Mouse (Mus musculus): Measurements from ENCODE around the gene Ehbp1. TPM values are rescaled to one million over a fixed set of nuclear protein-coding genes. Genes with fewer than 3 reads are reported as not detected.

The Ehbp1 gene
- polyA plus RNA-seq, 1 experiment = 29.1 TPM

- no peak overlapping the region for H3K4me3 ChIP-seq (ENCODE audit: low read depth, low read length)
- H3K36me3 ChIP-seq (ENCODE audit: control insufficient read depth, insufficient read depth, low read length, poor library complexity, severe bottlenecking) = no peaks in the 10 kb centered on the region; the same call in 1 of the 2 replicates
- H3K27me3 ChIP-seq (ENCODE audit: control insufficient read depth, insufficient read depth, low read length, poor library complexity, severe bottlenecking) = no peaks in the 10 kb centered on the region
- H3K4me1 ChIP-seq (ENCODE audit: control insufficient read depth, insufficient read depth, low read length) = no peaks in the 10 kb centered on the region
- no peak overlapping the region for H3K27ac ChIP-seq (ENCODE audit: insufficient read depth, low read length)
- TF ChIP-seq POLR2A (IDR thresholded peaks at IDR 0.05; ENCODE audit: insufficient read depth, low read length) (no peak), CTCF (IDR thresholded peaks at IDR 0.05; ENCODE audit: low read depth, low read length) (no peak), EP300 (IDR thresholded peaks at IDR 0.05; ENCODE audit: insufficient read depth, low read depth, low read length) (no peak)
- no peak overlapping the region for H3K9ac ChIP-seq (ENCODE audit: low read depth, poor library complexity, severe bottlenecking)
- no peaks in the 10 kb centered on the region for H3K9me3 ChIP-seq (replicated peaks; ENCODE audit: control insufficient read depth, insufficient read depth, low read length, poor library complexity, severe bottlenecking)
Measured at GRCm38 (mm10) chr11:22061660-22062059, 280.4 kb downstream of the Ehbp1 start.

- Histone ChIP-seq H3K4me3 (ENCODE audit: low read depth, low read length) (no peak overlapping the region), H3K9me3 (replicated peaks; ENCODE audit: control insufficient read depth, insufficient read depth, low read length, poor library complexity, severe bottlenecking) (no peaks in the 10 kb centered on the region), H3K9ac (ENCODE audit: low read depth, poor library complexity, severe bottlenecking) (no peak overlapping the region), H3K4me1 (ENCODE audit: control insufficient read depth, insufficient read depth, low read length) (no peaks in the 10 kb centered on the region), H3K27ac (ENCODE audit: insufficient read depth, low read length) (no peak overlapping the region), H3K36me3 (ENCODE audit: control insufficient read depth, insufficient read depth, low read length, poor library complexity, severe bottlenecking) (no peaks in the 10 kb centered on the region; the same call in 1 of the 2 replicates), H3K27me3 (ENCODE audit: control insufficient read depth, insufficient read depth, low read length, poor library complexity, severe bottlenecking) (no peaks in the 10 kb centered on the region)
- no peak for TF ChIP-seq EP300 (IDR thresholded peaks at IDR 0.05; ENCODE audit: insufficient read depth, low read depth, low read length)
- TF ChIP-seq POLR2A (IDR thresholded peaks at IDR 0.05; ENCODE audit: insufficient read depth, low read length) = no peak
- no peak for TF ChIP-seq CTCF (IDR thresholded peaks at IDR 0.05; ENCODE audit: low read depth, low read length)
Measured at GRCm38 (mm10) chr11:22057538-22057937, 284.6 kb downstream of the Ehbp1 start.

GRCm38 (mm10) chr11:22055908-22056307, 286.2 kb downstream of the Ehbp1 start:
- Histone ChIP-seq H3K9ac (ENCODE audit: low read depth, poor library complexity, severe bottlenecking) (no peak overlapping the region), H3K27me3 (ENCODE audit: control insufficient read depth, insufficient read depth, low read length, poor library complexity, severe bottlenecking) (no peaks in the 10 kb centered on the region), H3K27ac (ENCODE audit: insufficient read depth, low read length) (no peak overlapping the region), H3K36me3 (ENCODE audit: control insufficient read depth, insufficient read depth, low read length, poor library complexity, severe bottlenecking) (no peaks in the 10 kb centered on the region; the same call in 1 of the 2 replicates), H3K4me1 (ENCODE audit: control insufficient read depth, insufficient read depth, low read length) (no peaks in the 10 kb centered on the region), H3K9me3 (replicated peaks; ENCODE audit: control insufficient read depth, insufficient read depth, low read length, poor library complexity, severe bottlenecking) (no peaks in the 10 kb centered on the region), H3K4me3 (ENCODE audit: low read depth, low read length) (no peak overlapping the region)
- TF ChIP-seq CTCF (IDR thresholded peaks at IDR 0.05; ENCODE audit: low read depth, low read length) (no peak), EP300 (IDR thresholded peaks at IDR 0.05; ENCODE audit: insufficient read depth, low read depth, low read length) (no peak), POLR2A (IDR thresholded peaks at IDR 0.05; ENCODE audit: insufficient read depth, low read length) (no peak)

GRCm38 (mm10) chr11:22053034-22053668, 288.9 kb downstream of the Ehbp1 start:
- no peaks in the 10 kb centered on the region for H3K9me3 ChIP-seq (replicated peaks; ENCODE audit: control insufficient read depth, insufficient read depth, low read length, poor library complexity, severe bottlenecking)
- H3K4me3 ChIP-seq (ENCODE audit: low read depth, low read length) = no peak overlapping the region
- H3K27me3 ChIP-seq (ENCODE audit: control insufficient read depth, insufficient read depth, low read length, poor library complexity, severe bottlenecking) = no peaks in the 10 kb centered on the region
- H3K27ac ChIP-seq (ENCODE audit: insufficient read depth, low read length) = no peak overlapping the region
- H3K36me3 ChIP-seq (ENCODE audit: control insufficient read depth, insufficient read depth, low read length, poor library complexity, severe bottlenecking) = no peaks in the 10 kb centered on the region; the same call in 1 of the 2 replicates
- H3K9ac ChIP-seq (ENCODE audit: low read depth, poor library complexity, severe bottlenecking) = no peak overlapping the region
- H3K4me1 ChIP-seq (ENCODE audit: control insufficient read depth, insufficient read depth, low read length) = no peaks in the 10 kb centered on the region
- TF ChIP-seq POLR2A (IDR thresholded peaks at IDR 0.05; ENCODE audit: insufficient read depth, low read length) (no peak), EP300 (IDR thresholded peaks at IDR 0.05; ENCODE audit: insufficient read depth, low read depth, low read length) (no peak), CTCF (IDR thresholded peaks at IDR 0.05; ENCODE audit: low read depth, low read length) (no peak)

- Histone ChIP-seq H3K4me3 (ENCODE audit: low read depth, low read length) (no peak overlapping the region), H3K27me3 (ENCODE audit: control insufficient read depth, insufficient read depth, low read length, poor library complexity, severe bottlenecking) (no peaks in the 10 kb centered on the region), H3K36me3 (ENCODE audit: control insufficient read depth, insufficient read depth, low read length, poor library complexity, severe bottlenecking) (no peaks in the 10 kb centered on the region), H3K4me1 (ENCODE audit: control insufficient read depth, insufficient read depth, low read length) (no peaks in the 10 kb centered on the region), H3K9ac (ENCODE audit: low read depth, poor library complexity, severe bottlenecking) (no peak overlapping the region), H3K27ac (ENCODE audit: insufficient read depth, low read length) (no peak overlapping the region), H3K9me3 (replicated peaks; ENCODE audit: control insufficient read depth, insufficient read depth, low read length, poor library complexity, severe bottlenecking) (no peaks in the 10 kb centered on the region)
- TF ChIP-seq CTCF (IDR thresholded peaks at IDR 0.05; ENCODE audit: low read depth, low read length) (no peak), EP300 (IDR thresholded peaks at IDR 0.05; ENCODE audit: insufficient read depth, low read depth, low read length) (no peak), POLR2A (IDR thresholded peaks at IDR 0.05; ENCODE audit: insufficient read depth, low read length) (no peak)
Measured at GRCm38 (mm10) chr11:22050864-22051263, 291.2 kb downstream of the Ehbp1 start.

GRCm38 (mm10) chr11:22039854-22040426, 302.2 kb downstream of the Ehbp1 start:
- no peak for TF ChIP-seq EP300 (IDR thresholded peaks at IDR 0.05; ENCODE audit: insufficient read depth, low read depth, low read length)
- no peak for TF ChIP-seq POLR2A (IDR thresholded peaks at IDR 0.05; ENCODE audit: insufficient read depth, low read length)
- TF ChIP-seq CTCF (IDR thresholded peaks at IDR 0.05; ENCODE audit: low read depth, low read length) = no peak
- no peaks in the 10 kb centered on the region for H3K4me1 ChIP-seq (ENCODE audit: control insufficient read depth, insufficient read depth, low read length)
- no peaks in the 10 kb centered on the region for H3K9me3 ChIP-seq (replicated peaks; ENCODE audit: control insufficient read depth, insufficient read depth, low read length, poor library complexity, severe bottlenecking)
- no peak overlapping the region for H3K9ac ChIP-seq (ENCODE audit: low read depth, poor library complexity, severe bottlenecking)
- no peaks in the 10 kb centered on the region for H3K36me3 ChIP-seq (ENCODE audit: control insufficient read depth, insufficient read depth, low read length, poor library complexity, severe bottlenecking)
- no peak overlapping the region for H3K27ac ChIP-seq (ENCODE audit: insufficient read depth, low read length)
- H3K4me3 ChIP-seq (ENCODE audit: low read depth, low read length) = no peak overlapping the region
- H3K27me3 ChIP-seq (ENCODE audit: control insufficient read depth, insufficient read depth, low read length, poor library complexity, severe bottlenecking) = no peaks in the 10 kb centered on the region
